Mouse (Mus musculus): Measurements from ENCODE around the gene Gpbp1l1. TPM values are rescaled to one million over a fixed set of nuclear protein-coding genes. Genes with fewer than 3 reads are reported as not detected.
A peak's percentile ranks its signal among the peaks of the same experiment; 100 is the strongest.

Gpbp1l1 gene
- 10 to 100 TPM; 24.4 to 26.1 TPM for total RNA-seq (2021)

- intact Hi-C loops (cut with DNase I) = loop anchor here (10.0 kb wide), 1 partner anchor 223 kb away; no protein-coding TSS in a partner anchor
- peak; percentile 98 for DNase-seq
These were observed at the start of gene Gpbp1l1 for GRCm38 (mm10) chr4:116557306-116558121. Gpbp1l1 (plus strand) TSS chr4:116557658.

GRCm38 (mm10) chr4:116531109-116531508 lies 26.3 kb upstream of the Gpbp1l1 start:
- DNase-seq = no peak
- intact Hi-C loops (cut with DNase I) = loop anchor here (10.0 kb wide), 1 partner anchor 126 kb away; no protein-coding TSS in a partner anchor

GRCm38 (mm10) chr4:116536351-116536750 lies 21.1 kb upstream of the Gpbp1l1 start:
- no peak for DNase-seq
- intact Hi-C loops (cut with DNase I) = loop anchor here (10.0 kb wide), 1 partner anchor 132 kb away; no protein-coding TSS in a partner anchor

GRCm38 (mm10) chr4:116537737-116538136 lies 19.7 kb upstream of the Gpbp1l1 start:
- no peak for DNase-seq

GRCm38 (mm10) chr4:116550432-116550831 lies 7.0 kb upstream of the Gpbp1l1 start:
- intact Hi-C loops (cut with DNase I) = loop anchor here (10.0 kb wide), 1 partner anchor 216 kb away; no protein-coding TSS in a partner anchor
- DNase-seq = no peak

More at GRCm38 (mm10) chr4:116537737-116538136, 19.7 kb upstream of the Gpbp1l1 start:
- intact Hi-C loops (cut with DNase I) = loop anchor here (10.0 kb wide), 1 partner anchor 133 kb away; no protein-coding TSS in a partner anchor

- DNase-seq = no peak
- intact Hi-C loops (cut with DNase I) = loop anchor here (10.0 kb wide), 1 partner anchor 218 kb away; no protein-coding TSS in a partner anchor
These were observed 4.4 kb upstream of the Gpbp1l1 start for GRCm38 (mm10) chr4:116553035-116553434.

- intact Hi-C loops (cut with DNase I) = loop anchor here (10.0 kb wide), 1 partner anchor 221 kb away; no protein-coding TSS in a partner anchor
- DNase-seq = peak; percentile 75
These were observed 1.8 kb upstream of the Gpbp1l1 start, which contains the start of gene Tmem69 for GRCm38 (mm10) chr4:116555413-116556300. Tmem69 (minus strand) TSS chr4:116555936.

- intact Hi-C loops (cut with DNase I) = loop anchor here (10.0 kb wide), 1 partner anchor 222 kb away; no protein-coding TSS in a partner anchor
- DNase-seq = peak; percentile 95
These were observed 725 bp upstream of the Gpbp1l1 start for GRCm38 (mm10) chr4:116556561-116557305.

- no peak for DNase-seq
- intact Hi-C loops (cut with DNase I) = loop anchor here (10.0 kb wide), 1 partner anchor 224 kb away; no protein-coding TSS in a partner anchor
These were observed 859 bp downstream of the Gpbp1l1 start for GRCm38 (mm10) chr4:116558151-116558882.

- no peak for DNase-seq
- intact Hi-C loops (cut with DNase I) = no loop called here
These were observed 38.3 kb downstream of the Gpbp1l1 start for GRCm38 (mm10) chr4:116595793-116596192.

- DNase-seq = no peak
- intact Hi-C loops (cut with DNase I) = no loop called here
These were observed 38.9 kb downstream of the Gpbp1l1 start, which contains the start of gene Ccdc17 for GRCm38 (mm10) chr4:116596379-116596778. Ccdc17 (plus strand) TSS chr4:116596654.

GRCm38 (mm10) chr4:116596978-116597881 lies 39.8 kb downstream of the Gpbp1l1 start:
- intact Hi-C loops (cut with DNase I) = no loop called here

GRCm38 (mm10) chr4:116612621-116613020 lies 55.2 kb downstream of the Gpbp1l1 start:
- intact Hi-C loops (cut with DNase I) = no loop called here
- no peak for DNase-seq

More at GRCm38 (mm10) chr4:116596978-116597881, 39.8 kb downstream of the Gpbp1l1 start:
- DNase-seq = peak; percentile 88

GRCm38 (mm10) chr4:116615237-116615636 lies 57.8 kb downstream of the Gpbp1l1 start:
- no peak for DNase-seq
- intact Hi-C loops (cut with DNase I) = no loop called here

GRCm38 (mm10) chr4:116624831-116625230 lies 67.4 kb downstream of the Gpbp1l1 start:
- DNase-seq = no peak
- intact Hi-C loops (cut with DNase I) = no loop called here

GRCm38 (mm10) chr4:116626658-116627358 lies 69.3 kb downstream of the Gpbp1l1 start:
- DNase-seq = peak; percentile 94
- intact Hi-C loops (cut with DNase I) = loop anchor here (2.0 kb wide), 1 partner anchor 24 kb away; the partner anchor contains the start of gene Akr1a1

GRCm38 (mm10) chr4:116627359-116627716 lies 69.9 kb downstream of the Gpbp1l1 start:
- intact Hi-C loops (cut with DNase I) = loop anchor here (2.0 kb wide), 1 partner anchor 23 kb away; the partner anchor contains the start of gene Akr1a1
- peak; percentile 92 for DNase-seq
